Comparison of ENCODE assay signal across 8 mouse cellular contexts in the genomic region with DNA sequence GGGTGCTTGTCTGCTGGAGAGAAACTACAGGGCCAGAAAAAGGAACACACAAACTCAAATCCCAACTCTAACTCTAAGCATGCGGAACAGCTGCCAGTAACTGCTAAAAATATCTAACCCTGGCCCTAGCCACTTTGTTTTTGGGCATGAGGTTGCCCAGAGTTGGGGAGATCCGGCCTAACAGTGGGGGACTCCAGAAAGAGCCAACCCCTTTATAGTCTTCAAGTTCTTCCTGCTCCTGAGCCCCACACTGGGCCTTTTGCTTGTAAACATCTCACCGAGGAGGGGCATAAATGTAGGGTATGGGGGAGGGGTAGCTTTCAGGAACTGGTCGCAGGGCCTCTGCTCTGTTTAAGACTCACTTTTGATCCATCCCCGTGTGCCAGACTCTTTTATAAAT. TPM values are rescaled to one million over a fixed set of nuclear protein-coding genes. Genes with fewer than 3 reads are reported as not detected.
A peak's percentile ranks its signal among the peaks of the same experiment; 100 is the strongest.
DNase-seq lines count a peak whose midpoint lies in the region; ATAC-seq lines count a peak whose summit lies in the region.

No protein-coding gene starts in this region.

- H3K4me2 ChIP-seq in embryonic facial prominence, embryonic 15.5 days (replicated peaks), result peak overlapping the region; percentile 57
- peak overlapping the region; percentile 77 for H3K4me2 ChIP-seq in kidney, embryonic 15.5 days

- peak overlapping the region; percentile 65; the same call in 1 of the 2 replicates for H3K27ac ChIP-seq in embryonic facial prominence, embryonic 15.5 days (replicated peaks)
- peak overlapping the region; percentile 37; the same call in 1 of the 2 replicates for H3K27ac ChIP-seq in kidney, embryonic 15.5 days

- peak; percentile 13 for DNase-seq in kidney, adult 18-20 months
- no peak for DNase-seq in kidney, postnatal 14 days
- peak; percentile 37 for DNase-seq in CD4-positive helper T cell, adult 2 months (ENCODE audit: low read depth, low spot score)
- no peak for DNase-seq in cerebellum, adult 11 months
- DNase-seq in right cerebral cortex, adult 2 months (ENCODE audit: low spot score in 2 of 2), result no peak

- peak overlapping the region; percentile 41; the same call in 1 of the 2 replicates for H3K4me3 ChIP-seq in embryonic facial prominence, embryonic 15.5 days (replicated peaks)
- H3K4me3 ChIP-seq in kidney, embryonic 15.5 days (replicated peaks), result no peak overlapping the region

- H3K9me3 ChIP-seq in embryonic facial prominence, embryonic 15.5 days (replicated peaks), result no peaks in the 10 kb centered on the region
- H3K9me3 ChIP-seq in kidney, embryonic 15.5 days (replicated peaks), result no peaks in the 10 kb centered on the region

- 22% methylated on average over 5 of the region's 5 CpGs for whole genome bisulfite sequencing in embryonic facial prominence, embryonic 15.5 days
- WGBS in kidney, embryonic 15.5 days, result 30% methylated on average over 5 of the region's 5 CpGs

- peaks cover 19% of the 10 kb centered on the region for H3K4me1 ChIP-seq in embryonic facial prominence, embryonic 15.5 days
- H3K4me1 ChIP-seq in kidney, embryonic 15.5 days, result peaks cover 28% of the 10 kb centered on the region

- peaks cover 24% of the 10 kb centered on the region for H3K27me3 ChIP-seq in embryonic facial prominence, embryonic 15.5 days
- H3K27me3 ChIP-seq in kidney, embryonic 15.5 days, result peaks cover 16% of the 10 kb centered on the region

- peaks cover 12% of the 10 kb centered on the region; the same call in 1 of the 2 replicates for H3K36me3 ChIP-seq in embryonic facial prominence, embryonic 15.5 days
- peaks cover 19% of the 10 kb centered on the region; the same call in 1 of the 2 replicates for H3K36me3 ChIP-seq in kidney, embryonic 15.5 days

- ATAC-seq in embryonic facial prominence, embryonic 15.5 days (ENCODE audit: insufficient number of reproducible peaks, low FRiP score, low TSS enrichment, low read depth), result no peak
- ATAC-seq in kidney, embryonic 15.5 days (replicated peaks; ENCODE audit: low FRiP score), result no peak
- ATAC-seq in cerebellum, adult (ENCODE audit: insufficient number of reproducible peaks, low FRiP score, low TSS enrichment), result no peak

- H3K9ac ChIP-seq in embryonic facial prominence, embryonic 15.5 days, result no peak overlapping the region
- H3K9ac ChIP-seq in kidney, embryonic 15.5 days, result no peak overlapping the region

RNA-seq across cellular contexts. Expression of a gene that starts 0.8 kb away (rescaled TPM):
- 22.8 and 31.0 TPM in 2 replicates for polyA plus RNA-seq in embryonic facial prominence, embryonic 15.5 days (2015; fragmentation: Nextera tagmentation; extraction: Ambion mirVana)
- 11.8 and 15.7 TPM in 2 replicates for polyA plus RNA-seq in kidney, embryonic 15.5 days (2015; fragmentation: Nextera tagmentation; extraction: Ambion mirVana)

RNA-seq across cellular contexts. Expression of a gene that starts 7.8 kb away (rescaled TPM):
- polyA plus RNA-seq in embryonic facial prominence, embryonic 15.5 days (2015; fragmentation: Nextera tagmentation; extraction: Ambion mirVana), result 0.40 TPM in 1 of 2 replicates, not detected in the other
- polyA plus RNA-seq in kidney, embryonic 15.5 days (2015; fragmentation: Nextera tagmentation; extraction: Ambion mirVana), result 238 and 241 TPM in 2 replicates

RNA-seq across cellular contexts. Expression of a gene that starts 9.8 kb away (rescaled TPM):
- polyA plus RNA-seq in embryonic facial prominence, embryonic 15.5 days (2015; fragmentation: Nextera tagmentation; extraction: Ambion mirVana), result 90.6 and 91.9 TPM in 2 replicates
- 104 and 110 TPM in 2 replicates for polyA plus RNA-seq in kidney, embryonic 15.5 days (2015; fragmentation: Nextera tagmentation; extraction: Ambion mirVana)

RNA-seq across cellular contexts. Expression of a gene that starts 40.7 kb away (rescaled TPM):
- 9.0 and 9.3 TPM in 2 replicates for polyA plus RNA-seq in embryonic facial prominence, embryonic 15.5 days (2015; fragmentation: Nextera tagmentation; extraction: Ambion mirVana)
- polyA plus RNA-seq in kidney, embryonic 15.5 days (2015; fragmentation: Nextera tagmentation; extraction: Ambion mirVana), result 17.8 and 18.7 TPM in 2 replicates

Comparison
In these comparisons a context has a peak if more than half of its experiments do, and no peak if none do; other contexts are left out.
1. DNase-seq: peak in kidney, adult 18-20 months (single experiment) and CD4-positive helper T cell, adult 2 months (single experiment); none in kidney, postnatal 14 days (single experiment), cerebellum, adult 11 months (single experiment) and right cerebral cortex, adult 2 months (0 of 2).
2. RNA of a gene that starts 7.8 kb away (polyA plus RNA-seq): 238 to 241 TPM in kidney, embryonic 15.5 days; 0.40 TPM in embryonic facial prominence, embryonic 15.5 days; every median in the first group is over 100 times any median in the second.